ENCODE assay signal across 13 mouse cellular contexts in genomic region chr9:14382256-14382791, GRCm38 (mm10). TPM values are rescaled to one million over a fixed set of nuclear protein-coding genes. Genes with fewer than 3 reads are reported as not detected.
DNase-seq lines count a peak whose midpoint lies in the region; ATAC-seq and TF ChIP-seq lines count a peak whose summit lies in the region.
"Had no signal": no experiment of that assay in that cellular context is flagged by ENCODE, and none has a peak within 500 bp of the region (broad histone marks: within the 10 kb centered on the region; RNA-seq: fewer than 3 reads in every experiment).

No protein-coding gene starts in this region.

- no peak overlapping the region for H3K9ac ChIP-seq in heart, embryonic 15.5 days
- H3K9ac ChIP-seq in heart, adult 2 months (ENCODE audit: low read depth, low read length): no peak overlapping the region
- H3K9ac ChIP-seq in liver, embryonic 13.5 days: peak overlapping the region; percentile 97
- no peak overlapping the region for H3K9ac ChIP-seq in liver, postnatal 0 days (replicated peaks)
- H3K9ac ChIP-seq in midbrain, embryonic 16.5 days (ENCODE audit: low read depth, low read length): no peak overlapping the region

- no peak for TF ChIP-seq POLR2A in heart, adult 2 months (IDR thresholded peaks at IDR 0.05; ENCODE audit: insufficient read depth, low read depth, low read length)

- no peaks in the 10 kb centered on the region for H3K27me3 ChIP-seq in heart, embryonic 15.5 days
- H3K27me3 ChIP-seq in heart, adult 2 months (ENCODE audit: control insufficient read depth, insufficient read depth, low read length): no peaks in the 10 kb centered on the region
- no peaks in the 10 kb centered on the region for H3K27me3 ChIP-seq in liver, embryonic 13.5 days
- no peaks in the 10 kb centered on the region for H3K27me3 ChIP-seq in liver, postnatal 0 days (ENCODE audit: insufficient read depth, low read length)
- H3K27me3 ChIP-seq in midbrain, embryonic 16.5 days (ENCODE audit: control insufficient read depth, insufficient read depth, low read depth, low read length): no peaks in the 10 kb centered on the region
- H3K27me3 ChIP-seq: megakaryocyte, embryonic 14.5 days had no signal

- no peak overlapping the region for H3K4me3 ChIP-seq in heart, embryonic 15.5 days
- no peak overlapping the region for H3K4me3 ChIP-seq in heart, adult 2 months
- H3K4me3 ChIP-seq in liver, embryonic 13.5 days (replicated peaks): no peak overlapping the region
- no peak overlapping the region for H3K4me3 ChIP-seq in liver, postnatal 0 days (ENCODE audit: low read depth, low read length)
- H3K4me3 ChIP-seq in midbrain, embryonic 16.5 days (ENCODE audit: low read depth, low read length): no peak overlapping the region

- no peaks in the 10 kb centered on the region for H3K9me3 ChIP-seq in heart, embryonic 15.5 days (replicated peaks)
- H3K9me3 ChIP-seq in liver, embryonic 13.5 days (replicated peaks): no peaks in the 10 kb centered on the region; the same call in 1 of the 2 replicates
- H3K9me3 ChIP-seq in liver, postnatal 0 days (ENCODE audit: low read length): no peaks in the 10 kb centered on the region
- H3K9me3 ChIP-seq in midbrain, embryonic 16.5 days (replicated peaks; ENCODE audit: control insufficient read depth, low read length, poor library complexity, severe bottlenecking): no peaks in the 10 kb centered on the region
- H3K9me3 ChIP-seq: heart, embryonic 10.5 days; megakaryocyte, embryonic 14.5 days; neural tube, embryonic 13.5 days had no signal

- no peak for DNase-seq in heart, adult 2 months
- DNase-seq in liver, embryonic 13.5 days: no peak
- no peak for DNase-seq in liver
- no peak for DNase-seq in liver, postnatal 0 days
- no peak for DNase-seq in gastrocnemius, postnatal 14 days
- DNase-seq: thymus, postnatal 4 days had no signal

- TF ChIP-seq EP300 in heart, adult 2 months (IDR thresholded peaks at IDR 0.05; ENCODE audit: insufficient read depth, low read depth, low read length): no peak
- TF ChIP-seq EP300 in liver, postnatal 0 days (IDR thresholded peaks at IDR 0.05; ENCODE audit: low read depth): no peak

- no peak overlapping the region for H3K27ac ChIP-seq in heart, embryonic 15.5 days
- no peak overlapping the region for H3K27ac ChIP-seq in heart, adult 2 months
- peak overlapping the region; percentile 93 for H3K27ac ChIP-seq in liver, embryonic 13.5 days
- peak overlapping the region; percentile 73; the same call in 1 of the 2 replicates for H3K27ac ChIP-seq in liver, postnatal 0 days (ENCODE audit: low read depth)
- no peak overlapping the region for H3K27ac ChIP-seq in midbrain, embryonic 16.5 days (ENCODE audit: low read length)
- H3K27ac ChIP-seq: neural tube, embryonic 13.5 days had no signal

- TF ChIP-seq CTCF in heart, adult 2 months (IDR thresholded peaks at IDR 0.05): no peak
- no peak for TF ChIP-seq CTCF in liver, postnatal 0 days (IDR thresholded peaks at IDR 0.05; ENCODE audit: low read depth)

- peaks cover 17% of the 10 kb centered on the region for H3K4me1 ChIP-seq in heart, embryonic 15.5 days (replicated peaks)
- no peaks in the 10 kb centered on the region for H3K4me1 ChIP-seq in heart, adult 2 months (ENCODE audit: control insufficient read depth, insufficient read depth, low read length)
- peaks cover 83% of the 10 kb centered on the region for H3K4me1 ChIP-seq in liver, embryonic 13.5 days (replicated peaks)
- peaks cover 20% of the 10 kb centered on the region for H3K4me1 ChIP-seq in liver, postnatal 0 days (ENCODE audit: insufficient read depth)
- H3K4me1 ChIP-seq in midbrain, embryonic 16.5 days (ENCODE audit: control insufficient read depth, insufficient read depth, low read length): peaks cover 18% of the 10 kb centered on the region

- no peaks in the 10 kb centered on the region for H3K79me2 ChIP-seq in heart, adult 2 months (replicated peaks; ENCODE audit: control insufficient read depth, insufficient read depth, low read length)

- ATAC-seq in heart, embryonic 15.5 days (replicated peaks; ENCODE audit: insufficient number of reproducible peaks, insufficient read depth, low FRiP score, low read depth): no peak
- no peak for ATAC-seq in liver, embryonic 13.5 days (ENCODE audit: low read depth)
- ATAC-seq in liver, postnatal 0 days: no peak
- ATAC-seq in midbrain, embryonic 16.5 days: no peak
- ATAC-seq: CD4-positive, CD25-positive, alpha-beta regulatory T cell, adult 4 months; forebrain, postnatal 0 days had no signal

- H3K36me3 ChIP-seq in heart, embryonic 15.5 days: no peaks in the 10 kb centered on the region
- no peaks in the 10 kb centered on the region for H3K36me3 ChIP-seq in heart, adult 2 months (ENCODE audit: control insufficient read depth, insufficient read depth, low read length)
- peaks cover 18% of the 10 kb centered on the region for H3K36me3 ChIP-seq in liver, embryonic 13.5 days
- H3K36me3 ChIP-seq in liver, postnatal 0 days (replicated peaks; ENCODE audit: insufficient read depth, low read length): no peaks in the 10 kb centered on the region
- H3K36me3 ChIP-seq in midbrain, embryonic 16.5 days (ENCODE audit: control insufficient read depth, insufficient read depth, low read length): no peaks in the 10 kb centered on the region
- H3K36me3 ChIP-seq: heart, embryonic 10.5 days; neural tube, embryonic 13.5 days had no signal

- WGBS in heart, embryonic 15.5 days: 68% methylated on average over 5 of the region's 5 CpGs
- 80% methylated on average over 5 of the region's 5 CpGs for WGBS in heart, adult 2 months
- 62% methylated on average over 5 of the region's 5 CpGs for WGBS in liver, embryonic 13.5 days (ENCODE audit: insufficient replicate concordance)
- WGBS in liver, postnatal 0 days (ENCODE audit: insufficient replicate concordance): 65% methylated on average over 5 of the region's 5 CpGs
- WGBS in midbrain, embryonic 16.5 days: 70% methylated on average over 5 of the region's 5 CpGs

- H3K4me2 ChIP-seq in heart, embryonic 15.5 days: peak overlapping the region; percentile 89
- peak overlapping the region; percentile 90 for H3K4me2 ChIP-seq in liver, embryonic 13.5 days
- peak overlapping the region; percentile 81 for H3K4me2 ChIP-seq in liver, postnatal 0 days (ENCODE audit: low read depth, low read length)
- peak overlapping the region; percentile 81 for H3K4me2 ChIP-seq in midbrain, embryonic 16.5 days (ENCODE audit: low read length)

- intact Hi-C loops in heart, adult 2 months (cut with DNase I): loop anchor here (5.0 kb wide), 2 partner anchors 105 to 115 kb away; partner anchors contain the start of gene Sesn3
- intact Hi-C loops in gastrocnemius, postnatal 14 days (cut with DNase I; ENCODE audit: low total_unique reads): loop anchor here (10.0 kb wide), 1 partner anchor 112 kb away; no protein-coding TSS in a partner anchor

RNA-seq across cellular contexts. Expression of gene Endod1, which starts 1.0 kb away (rescaled TPM):
- 8.0 and 11.8 TPM in 2 replicates for polyA plus RNA-seq in heart, embryonic 15.5 days (2015; fragmentation: Nextera tagmentation; extraction: Ambion mirVana)
- 1 to 10 TPM; 7.9 to 8.0 TPM for total RNA-seq in heart, adult 2 months (2021)
- 9.3 and 10.0 TPM in 2 replicates for polyA plus RNA-seq in heart, adult 2 months (2012; rRNA removed)
- polyA plus RNA-seq in liver, embryonic 13.5 days (2015; fragmentation: Nextera tagmentation; extraction: Ambion mirVana): 37.8 and 40.4 TPM in 2 replicates
- polyA plus RNA-seq in liver, postnatal 0 days (2015; fragmentation: Nextera tagmentation; extraction: Ambion mirVana): 11.6 and 12.4 TPM in 2 replicates
- 27.1 and 36.7 TPM in 2 replicates for polyA plus RNA-seq in midbrain, embryonic 16.5 days (2015; fragmentation: Nextera tagmentation; extraction: Ambion mirVana)
- total RNA-seq in gastrocnemius, postnatal 14 days (2021): 1 to 10 TPM; 5.8 to 9.2 TPM

Comparison
In these comparisons a context has a peak if more than half of its experiments do, and no peak if none do; other contexts are left out.
1. H3K27ac ChIP-seq: peak in liver, embryonic 13.5 days (single experiment) and liver, postnatal 0 days (single experiment); none in heart, embryonic 15.5 days (single experiment), heart, adult 2 months (single experiment) and midbrain, embryonic 16.5 days (single experiment).
2. Peak in every context shown above with its lines, with median percentiles within 50 percentile points of each other: H3K4me2 ChIP-seq.